Mouse (Mus musculus): ENCODE results near the gene Pcyt2.

DNA sequence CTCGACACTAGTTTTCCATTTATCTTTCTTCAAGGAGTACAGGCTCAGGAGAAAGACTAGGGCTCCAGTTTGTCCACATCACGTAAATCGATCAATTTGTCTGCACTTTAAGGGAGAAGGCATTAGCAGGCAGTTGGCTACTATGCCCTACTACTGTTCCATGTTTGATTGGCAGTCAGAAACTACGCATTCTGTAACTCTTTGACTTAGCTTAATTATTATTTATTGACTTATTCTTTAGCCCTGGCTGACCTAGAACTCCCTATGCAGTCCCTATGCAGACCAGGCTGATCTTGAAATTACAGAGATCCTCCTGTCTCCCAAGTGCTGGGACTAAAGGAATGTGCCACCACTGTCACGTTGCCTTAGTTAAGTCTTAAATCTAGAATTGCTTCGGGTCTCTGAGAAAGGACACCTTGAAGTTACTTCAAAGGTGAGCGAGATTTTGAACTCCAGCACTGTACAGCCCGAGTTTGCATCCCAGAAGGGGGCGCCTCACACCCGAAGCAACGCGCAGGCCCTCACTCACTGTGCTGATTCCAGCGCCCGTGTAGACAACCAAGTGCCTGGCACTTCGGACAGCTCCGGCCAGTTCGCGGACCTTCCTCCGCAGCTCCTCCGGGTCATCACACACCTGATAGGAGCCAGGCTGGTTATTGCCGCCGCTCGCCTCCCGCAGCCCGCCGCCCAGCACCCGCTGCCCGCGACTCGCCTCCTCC, 6.4 kb upstream of the Pcyt2 start:
- TF ChIP-seq CTCF (IDR thresholded peaks at IDR 0.05; ENCODE audit: insufficient read depth, low read length) (peak; percentile 44; the same call in 1 of the 2 replicates), POLR2A (IDR thresholded peaks at IDR 0.05; ENCODE audit: borderline replicate concordance, extremely low read depth, low read depth, low read length) (no peak)
